Mouse (Mus musculus): Measurements from ENCODE around the gene Gm17067. TPM values are rescaled to one million over a fixed set of nuclear protein-coding genes. Genes with fewer than 3 reads are reported as not detected.

Gm17067 gene
- polyA plus RNA-seq, 1 experiment from 2014 or later: not detected

Other genes starting within 250 kb of the Gm17067 start
- 7.9 and 8.3 TPM in 2 replicates for gene Zfp141, start 221.3 kb downstream of the Gm17067 start, polyA plus RNA-seq (2015; fragmentation: Nextera tagmentation; extraction: Ambion mirVana)
- not detected in 2 replicates for gene Gm21028, start 148.4 kb downstream of the Gm17067 start, polyA plus RNA-seq (2015; fragmentation: Nextera tagmentation; extraction: Ambion mirVana)
- 0.95 and 1.9 TPM in 2 replicates for gene Zfp977, start 134.5 kb downstream of the Gm17067 start, polyA plus RNA-seq (2015; fragmentation: Nextera tagmentation; extraction: Ambion mirVana)
- gene Zfp976, start 84.4 kb downstream of the Gm17067 start, polyA plus RNA-seq (2015; fragmentation: Nextera tagmentation; extraction: Ambion mirVana): 3.2 and 3.7 TPM in 2 replicates
- 7.8 and 8.1 TPM in 2 replicates for gene Zfp975, start 34.3 kb downstream of the Gm17067 start, polyA plus RNA-seq (2015; fragmentation: Nextera tagmentation; extraction: Ambion mirVana)
- gene Vmn2r62, start 66.5 kb upstream of the Gm17067 start, polyA plus RNA-seq (2015; fragmentation: Nextera tagmentation; extraction: Ambion mirVana): not detected in 2 replicates
- gene Gm2381, start 140.2 kb upstream of the Gm17067 start, polyA plus RNA-seq (2015; fragmentation: Nextera tagmentation; extraction: Ambion mirVana): not detected in 2 replicates
- gene Vmn2r63, start 206.8 kb upstream of the Gm17067 start, polyA plus RNA-seq (2015; fragmentation: Nextera tagmentation; extraction: Ambion mirVana): not detected in 2 replicates

Data from stomach, embryonic 16.5 days (tissue).